Mouse (Mus musculus): ENCODE results near the gene Pepd.
A peak's percentile ranks its signal among the peaks of the same experiment; 100 is the strongest.

Pepd gene

DNA sequence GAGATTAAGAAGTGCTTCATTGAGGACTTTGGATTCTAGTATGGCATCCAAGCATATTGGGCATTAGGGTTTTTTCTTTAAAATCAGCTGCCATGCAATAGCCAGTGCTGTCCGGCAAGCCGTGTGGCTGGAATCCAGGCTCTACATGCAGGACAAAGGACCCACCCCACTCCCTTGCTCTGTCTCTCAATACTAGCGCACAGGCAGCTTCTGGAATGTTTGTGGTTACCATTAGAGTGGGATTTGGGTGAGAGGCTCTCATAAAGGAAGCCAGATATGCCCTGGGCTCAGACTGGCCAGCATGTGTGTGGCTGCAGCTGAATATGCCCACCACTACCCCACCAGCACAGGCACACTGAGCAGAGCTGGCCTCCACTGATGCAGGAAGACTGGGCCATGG is 117.5 kb downstream of the Pepd start:
- DNase-seq, result no peak

DNA sequence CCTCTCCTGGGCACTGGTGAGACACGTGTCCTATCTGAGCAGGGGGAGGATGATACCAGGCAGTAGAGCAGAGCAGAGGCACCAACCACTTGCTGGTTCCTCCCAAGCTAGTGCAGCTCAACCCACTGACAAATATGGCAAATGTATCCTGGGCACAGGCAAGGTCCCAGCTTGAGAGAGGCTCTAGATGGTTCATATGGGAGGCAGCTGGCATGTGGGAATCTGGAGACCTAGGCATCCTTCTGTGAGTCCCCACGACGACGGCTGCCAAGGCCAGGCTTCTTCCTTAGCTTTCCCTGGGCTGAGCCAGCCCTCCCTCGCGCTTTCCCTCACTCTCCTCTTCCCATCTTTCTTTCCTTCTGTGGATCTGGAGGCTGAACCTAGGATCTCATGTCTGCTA is 118.4 kb downstream of the Pepd start:
- no peak for DNase-seq

DNA sequence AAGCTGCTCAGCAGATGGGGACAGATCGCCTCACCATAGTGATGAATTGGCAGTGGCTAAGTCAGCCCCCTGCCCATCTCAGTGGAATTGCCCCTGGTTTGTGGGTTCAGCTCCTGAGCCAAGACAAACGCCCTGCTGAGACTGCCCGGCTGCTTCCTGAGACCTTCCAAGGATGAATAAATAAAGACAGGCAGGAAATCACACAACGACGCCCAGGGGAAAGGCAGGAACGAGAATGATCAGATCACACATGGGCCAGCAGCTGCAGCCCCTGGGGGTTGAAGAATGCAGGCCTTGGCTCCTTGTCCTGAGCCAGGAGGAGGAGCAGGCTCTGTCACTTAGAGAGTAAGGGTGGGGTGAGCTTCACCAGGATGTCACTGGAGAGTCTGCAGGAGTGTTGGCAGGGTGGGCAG is 123.0 kb downstream of the Pepd start:
- DNase-seq, result peak; percentile 27 to 45

DNA sequence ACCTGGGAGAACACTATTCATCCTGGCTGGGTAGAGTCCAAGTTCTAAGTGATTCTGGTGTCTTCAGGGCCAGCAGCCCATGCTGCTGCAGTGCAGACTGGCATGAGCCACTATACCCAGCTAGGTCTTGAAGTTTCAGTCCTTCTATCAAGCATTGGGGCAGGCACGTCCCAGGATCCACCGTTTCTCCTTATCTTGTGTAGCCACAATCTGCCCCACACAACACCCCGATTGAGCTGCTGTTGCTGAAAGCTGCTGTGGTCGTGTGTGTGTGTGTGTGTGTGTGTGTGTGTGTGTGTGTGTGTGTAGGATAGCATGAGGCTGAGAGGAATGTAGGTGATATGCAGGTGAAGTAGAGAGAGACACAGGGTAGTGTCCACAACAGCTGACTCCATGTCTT is 123.4 kb downstream of the Pepd start:
- DNase-seq, result no peak

DNA sequence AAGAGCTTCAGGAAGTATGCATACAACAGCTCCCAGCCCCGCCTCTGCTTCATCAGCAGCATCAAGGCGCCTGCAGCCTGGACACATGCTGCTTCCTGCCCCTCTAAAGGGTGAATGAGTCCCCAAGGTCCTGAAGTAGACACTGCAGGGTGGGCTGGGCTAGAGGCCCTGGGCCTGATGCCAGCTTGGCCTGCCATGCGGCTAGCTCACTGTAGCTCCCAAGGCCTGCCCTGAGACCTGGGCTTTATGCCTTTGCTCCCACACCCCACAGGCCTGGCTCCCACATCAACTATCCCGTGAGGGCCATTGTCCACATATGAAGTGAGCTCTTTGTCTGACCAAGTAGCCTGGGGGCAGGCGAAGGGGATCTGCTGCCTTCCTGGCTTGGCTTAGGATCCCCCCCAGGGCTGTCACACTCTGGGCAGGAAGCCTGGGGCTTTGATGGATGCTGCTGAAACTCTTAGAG is 124.1 kb downstream of the Pepd start:
- no peak for DNase-seq

DNA sequence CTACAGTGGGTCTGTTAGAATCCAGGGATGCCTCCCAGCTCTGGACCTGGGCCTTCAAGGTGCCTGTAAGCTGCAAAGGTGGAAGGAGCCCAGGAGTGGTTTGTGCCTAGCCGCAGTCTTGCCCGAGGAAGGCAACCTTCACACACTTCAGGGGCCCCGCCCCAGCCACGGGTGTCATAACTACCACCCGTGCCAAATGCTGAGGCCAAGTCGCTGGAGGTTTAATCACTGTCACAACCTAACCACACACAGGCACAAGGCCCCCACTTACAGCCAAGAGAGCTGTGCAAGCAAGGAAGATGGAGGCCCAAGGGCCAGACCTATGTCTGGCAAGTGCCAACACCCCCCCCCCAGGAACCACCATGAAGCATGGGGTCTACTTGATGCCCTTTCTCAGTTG is 125.2 kb downstream of the Pepd start:
- no peak for DNase-seq

DNA sequence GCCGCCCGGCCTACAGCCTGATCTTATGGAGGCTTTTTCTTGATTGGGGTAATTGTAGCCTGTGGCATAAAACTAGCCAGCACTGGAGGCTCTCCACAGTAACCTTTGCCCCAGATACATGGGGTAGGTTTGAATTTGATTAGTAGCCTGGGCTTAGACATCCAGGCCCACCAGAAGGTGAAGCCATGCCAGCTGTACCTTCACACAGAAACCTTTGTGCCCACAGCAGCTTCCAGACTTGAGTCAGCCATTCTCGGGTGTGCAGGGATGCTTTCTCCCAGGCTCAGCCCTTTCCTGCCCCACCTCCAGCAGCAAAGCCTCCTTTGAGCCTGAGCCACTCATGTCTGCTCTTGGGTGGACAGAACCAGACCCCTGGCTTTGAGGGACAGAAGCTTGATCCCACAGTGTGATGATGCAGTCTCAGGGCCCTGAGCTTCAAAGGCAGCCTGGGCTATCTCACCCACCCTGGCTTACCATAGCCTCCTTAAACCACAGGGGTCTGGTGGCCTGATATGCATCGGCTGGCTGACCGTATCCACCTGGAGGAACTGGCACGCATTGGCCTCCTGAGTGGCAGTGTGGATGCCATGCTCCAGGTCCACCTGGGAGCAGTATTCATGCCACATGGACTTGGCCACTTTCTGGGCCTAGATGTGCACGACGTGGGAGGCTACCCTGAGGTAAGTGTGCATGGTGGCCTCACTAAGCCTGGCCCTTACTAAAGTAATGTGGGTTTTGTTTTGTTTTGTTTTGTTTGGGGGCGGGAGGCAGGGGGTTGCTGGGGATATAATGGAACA is 128.2 kb downstream of the Pepd start:
- DNase-seq, result peak in 1 of 2 experiments; percentile 38

DNA sequence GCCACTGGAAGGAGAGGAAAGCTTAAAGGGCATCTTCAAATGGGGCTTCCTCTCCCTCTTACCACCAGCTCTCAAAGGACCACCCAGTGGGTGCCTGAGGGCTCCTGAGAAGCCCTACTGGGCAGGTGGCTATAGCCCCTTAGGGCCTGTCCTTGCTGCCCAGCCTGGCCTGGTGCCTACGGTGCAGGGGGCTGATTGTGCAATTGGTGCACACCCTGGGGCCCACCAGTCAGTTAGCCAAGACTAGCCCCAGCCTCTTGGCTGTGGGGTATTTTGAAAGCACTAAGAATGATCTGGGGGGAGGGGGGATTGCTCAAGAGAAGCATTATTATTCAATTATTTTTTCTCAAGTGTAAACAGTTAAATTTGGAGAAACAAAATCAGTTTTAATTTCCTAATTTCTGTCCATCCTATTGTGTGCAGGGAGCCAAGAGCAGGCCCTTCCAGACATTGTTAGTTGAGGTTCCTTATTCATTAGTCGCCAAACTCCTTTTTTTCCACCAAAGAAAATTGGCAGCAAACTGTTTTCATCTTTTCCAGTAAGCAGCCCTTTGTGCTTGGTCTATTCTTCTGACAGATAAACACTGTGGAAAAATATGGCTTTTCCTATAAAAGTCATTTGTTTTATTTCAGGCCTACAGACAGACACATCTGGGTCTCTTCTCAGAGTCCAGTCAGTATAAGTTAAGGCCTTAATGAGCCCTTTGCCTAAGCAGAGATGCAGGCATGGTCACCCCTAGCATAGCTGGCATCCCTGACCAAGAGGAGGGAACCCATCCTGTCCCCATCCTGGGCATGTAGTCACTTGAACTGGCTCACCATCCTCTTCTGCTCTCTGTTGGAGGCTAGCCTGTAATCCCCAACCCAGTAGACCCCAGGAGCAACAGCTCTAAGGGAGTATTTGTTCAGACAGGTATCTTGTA is 129.4 kb downstream of the Pepd start:
- DNase-seq, result no peak

DNA sequence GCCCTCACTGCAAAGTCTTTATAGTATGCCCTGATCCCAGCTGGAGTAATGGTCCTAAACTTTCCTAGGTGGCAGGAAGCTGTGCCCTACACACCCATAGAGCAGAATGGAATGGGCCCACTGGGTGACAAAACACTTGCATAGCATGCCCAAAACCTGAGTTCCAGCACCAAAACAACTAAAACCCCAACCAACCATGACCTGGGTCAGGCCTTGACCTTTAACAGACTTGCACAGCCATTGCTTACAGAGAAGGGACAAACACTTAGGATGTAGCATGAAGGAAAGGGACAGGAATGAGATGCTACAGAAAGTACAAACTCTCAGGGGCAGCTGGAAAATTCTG is 130.0 kb downstream of the Pepd start:
- no peak for DNase-seq

DNA sequence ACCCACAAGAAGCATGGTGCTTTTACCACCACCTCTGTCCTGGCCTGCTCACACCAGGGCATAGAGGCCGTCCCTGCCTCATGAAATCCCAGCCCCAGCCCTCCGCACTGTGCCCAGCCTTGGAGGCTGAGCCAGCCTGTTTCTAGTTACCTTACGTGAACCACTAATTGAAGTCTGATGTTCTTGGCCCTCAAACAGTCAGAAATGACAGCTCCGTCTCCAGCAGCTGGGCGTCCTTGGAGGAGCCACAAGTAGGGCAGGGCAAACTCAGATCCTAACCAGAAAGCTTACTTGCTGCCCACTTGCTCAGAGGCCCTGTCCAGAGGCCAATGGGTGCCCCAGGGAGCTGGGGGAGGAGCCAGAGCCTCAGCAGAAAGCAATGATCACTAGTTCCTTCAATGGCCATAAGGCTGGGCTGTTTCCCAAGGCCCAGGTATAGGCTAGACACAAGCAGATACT is 130.6 kb downstream of the Pepd start:
- DNase-seq, result peak in 1 of 2 experiments; percentile 40

DNA sequence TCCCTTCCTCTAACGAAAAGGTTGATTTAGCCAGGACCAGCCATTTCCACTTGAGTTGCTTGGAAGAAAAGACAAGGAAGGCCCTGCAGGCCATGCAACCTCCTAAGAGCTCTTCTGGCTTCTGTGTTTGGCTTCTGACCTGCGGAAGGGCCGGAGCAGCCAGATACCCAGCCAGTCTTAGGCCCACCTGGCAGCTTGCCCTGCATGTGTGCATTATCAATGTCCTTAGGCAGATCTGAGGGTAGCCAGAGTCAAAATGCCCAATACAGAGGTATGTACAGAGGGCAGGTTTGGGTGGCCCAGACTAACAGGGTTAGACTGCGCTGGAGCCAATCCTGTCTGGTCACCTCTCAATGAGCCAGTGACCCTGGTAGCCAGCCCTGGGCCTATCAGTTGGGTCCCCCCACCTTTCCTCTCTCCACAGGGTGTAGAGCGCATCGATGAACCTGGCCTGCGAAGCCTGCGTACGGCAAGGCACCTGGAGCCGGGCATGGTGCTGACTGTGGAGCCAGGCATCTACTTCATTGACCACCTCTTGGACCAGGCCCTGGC is 131.2 kb downstream of the Pepd start:
- no peak for DNase-seq

DNA sequence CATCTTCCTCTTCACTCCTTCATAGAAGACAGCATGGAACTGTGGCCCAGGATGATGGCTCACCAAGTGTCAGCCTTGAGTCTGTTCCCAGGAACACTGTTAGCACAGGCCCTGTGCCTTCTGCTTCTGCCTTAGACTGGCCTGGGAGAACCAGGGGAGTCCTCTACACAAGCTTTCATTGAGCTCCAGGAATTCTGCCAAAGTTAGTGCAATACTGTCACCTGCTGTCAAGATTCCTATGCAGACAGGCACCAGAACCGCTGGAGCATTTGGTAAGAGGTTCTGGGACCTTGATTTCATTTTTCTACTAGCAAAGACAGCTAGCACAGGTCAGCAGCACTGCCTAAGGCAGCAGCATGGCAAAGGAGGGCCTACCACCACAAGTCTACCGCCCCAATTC is 132.5 kb downstream of the Pepd start:
- DNase-seq, result no peak

DNA sequence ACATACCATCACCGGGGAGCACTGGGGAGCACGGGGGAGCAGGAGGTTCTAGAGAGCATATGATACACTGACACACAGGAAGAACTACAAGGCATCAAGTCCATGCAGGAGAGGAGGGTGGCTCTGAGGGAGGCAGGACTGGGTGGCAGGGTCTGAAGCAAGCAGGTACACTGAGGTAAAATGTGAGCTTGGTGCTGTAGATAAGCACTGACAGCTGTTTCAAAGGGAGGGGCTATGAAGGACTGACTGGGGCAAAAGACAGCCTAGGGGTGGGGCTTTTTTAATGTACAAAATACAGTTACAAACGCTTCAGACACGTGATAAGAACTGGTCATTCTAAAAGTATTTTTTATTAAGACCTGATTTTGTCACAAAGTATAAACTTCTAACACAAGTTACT is 133.9 kb downstream of the Pepd start:
- DNase-seq, result no peak

DNA sequence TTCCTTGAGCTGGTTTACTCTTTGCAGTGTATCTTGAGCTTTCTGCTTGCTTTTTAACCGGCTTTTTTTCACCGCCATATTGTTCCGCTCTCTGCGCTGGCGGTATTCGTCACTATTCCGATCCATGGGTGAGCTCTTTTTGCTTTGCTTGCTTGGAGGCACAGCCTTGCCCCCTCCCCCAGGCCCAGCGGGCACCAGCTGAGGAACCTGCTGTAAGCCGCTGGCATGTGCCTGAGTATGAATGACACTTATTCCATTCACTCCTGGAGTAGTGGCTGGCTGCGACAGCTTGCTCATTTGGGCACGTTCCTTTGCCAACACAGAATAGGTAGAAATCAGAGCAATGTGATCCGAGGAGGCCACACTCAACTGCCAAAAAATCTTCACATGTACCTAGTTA is 138.4 kb downstream of the Pepd start:
- DNase-seq, result no peak

DNA sequence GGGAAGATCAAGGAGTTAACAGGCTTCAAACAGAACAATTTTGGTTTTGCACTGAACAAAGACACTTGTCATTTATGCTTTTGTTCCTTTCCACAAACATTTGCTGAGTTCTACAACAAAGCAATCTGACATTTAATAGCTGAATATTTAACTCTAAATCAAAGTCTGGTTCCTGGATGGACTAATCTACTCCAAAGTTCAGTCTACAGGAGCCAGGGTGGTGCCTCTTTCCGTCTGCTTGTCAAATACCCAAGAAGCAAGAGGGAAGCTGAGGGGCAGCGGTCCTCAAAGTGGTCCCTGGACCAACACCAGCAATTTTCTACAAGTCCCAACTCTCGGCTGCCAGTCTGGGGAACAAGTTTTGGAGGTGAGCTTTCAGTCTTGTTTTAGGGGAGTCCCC is 141.0 kb downstream of the Pepd start:
- no peak for DNase-seq

DNA sequence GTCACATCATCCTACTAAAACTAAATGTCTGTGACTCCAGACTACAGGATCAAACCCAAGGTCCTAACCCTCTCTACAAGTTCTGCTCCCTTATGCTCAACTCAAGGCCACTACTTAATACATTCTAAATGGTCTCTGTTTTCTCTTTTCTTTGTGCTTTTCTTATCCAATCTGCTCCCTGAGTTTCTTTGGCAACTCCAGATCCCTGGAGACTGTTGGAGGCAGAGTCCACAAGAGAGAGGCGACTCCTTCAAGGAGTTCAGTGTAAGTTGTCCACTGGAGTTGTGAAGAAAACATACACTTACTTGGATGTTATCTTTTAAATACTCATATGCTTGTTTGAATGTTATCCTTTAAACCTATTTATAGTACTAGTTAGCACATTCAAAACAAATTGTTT is 142.1 kb downstream of the Pepd start:
- DNase-seq, result no peak

DNA sequence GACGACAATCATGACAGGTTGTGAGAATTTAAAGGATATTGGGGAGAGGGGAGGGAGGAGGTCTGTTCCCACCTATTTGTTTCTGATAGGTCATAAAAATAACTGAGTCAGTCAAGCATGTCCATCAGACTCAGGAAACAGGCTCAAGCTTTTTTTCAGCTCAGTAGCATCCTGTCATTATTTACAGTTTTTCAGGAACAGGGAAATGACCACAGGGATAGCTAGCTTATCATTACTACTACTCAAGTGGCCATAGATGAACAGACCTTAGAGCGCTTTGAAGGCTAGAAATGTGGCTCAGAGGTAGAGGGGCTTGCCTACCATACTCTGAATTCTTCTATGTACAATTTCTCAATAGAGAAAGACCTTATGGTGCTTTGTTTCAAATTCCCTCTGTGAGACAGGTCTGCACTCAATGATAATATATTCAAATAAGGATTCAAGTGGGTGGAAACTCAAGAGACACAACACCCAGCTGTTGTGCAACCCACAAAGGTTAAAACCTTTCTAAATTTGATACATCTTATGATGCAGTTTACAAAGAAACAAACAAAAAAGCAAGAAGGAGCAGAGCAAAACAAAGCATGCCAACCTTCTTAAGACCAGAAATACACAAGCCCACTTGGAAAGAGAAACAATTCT is 142.9 kb downstream of the Pepd start:
- DNase-seq, result no peak

DNA sequence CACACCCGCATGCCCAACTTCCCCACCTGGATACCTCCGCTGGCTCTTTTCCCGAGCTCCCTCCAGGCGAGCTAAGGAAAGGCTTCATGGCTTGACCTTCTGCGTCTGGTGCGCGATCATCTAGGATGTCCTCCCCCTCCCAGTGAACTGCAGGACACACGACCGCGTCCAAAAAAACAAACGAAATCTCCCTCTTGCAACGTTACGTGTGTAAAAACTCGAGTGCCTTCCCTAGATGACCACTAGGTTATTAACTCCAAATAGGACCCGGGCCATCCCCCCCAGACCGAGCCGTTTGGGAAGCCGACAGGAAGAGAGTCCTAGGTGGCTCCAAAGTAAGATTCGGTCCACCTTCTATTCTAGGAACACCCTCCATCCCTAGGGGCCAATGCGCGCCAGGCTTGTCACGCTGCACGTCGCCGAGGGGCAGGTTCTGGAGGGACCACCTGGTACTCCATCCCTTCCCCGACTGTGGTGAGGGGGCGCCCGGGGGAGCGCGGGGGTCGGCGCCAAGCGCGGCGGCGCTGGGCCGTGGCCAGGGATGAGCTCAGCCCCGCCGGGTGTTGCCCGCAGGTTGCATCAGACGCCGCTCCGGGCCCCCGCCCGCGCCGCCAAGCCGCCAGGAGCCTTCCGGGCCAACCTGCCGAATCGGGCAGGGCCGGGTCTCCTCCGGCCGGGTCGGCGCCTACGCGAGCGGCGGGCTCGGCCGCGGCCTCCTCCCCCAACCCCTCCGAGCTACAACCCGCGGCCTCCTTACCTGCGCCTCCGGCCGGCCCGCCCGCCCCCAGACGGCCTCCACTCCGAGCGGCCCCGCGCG is 143.6 kb downstream of the Pepd start:
- no peak for DNase-seq

DNA sequence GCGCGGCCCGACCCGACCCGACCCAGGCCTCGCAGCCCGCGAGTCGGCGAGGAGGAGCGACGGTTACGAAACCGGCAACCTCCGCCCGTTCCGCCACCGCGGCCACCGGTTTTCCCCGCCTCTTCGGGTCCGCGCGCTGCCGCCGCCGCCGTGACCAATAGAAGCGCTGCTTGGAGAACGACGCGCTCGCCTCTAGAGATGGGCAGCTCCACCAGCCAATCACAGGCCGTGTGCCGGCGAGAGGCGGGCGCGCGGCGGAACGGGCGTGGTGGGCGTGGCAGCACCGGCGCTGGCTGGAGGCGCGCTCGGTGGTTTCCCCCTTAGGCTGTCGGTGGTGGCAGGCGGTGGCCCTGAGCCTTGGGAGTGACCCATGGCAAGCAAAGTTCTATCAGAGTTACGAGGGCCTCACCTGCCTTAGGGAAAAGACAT is 144.3 kb downstream of the Pepd start, which contains the start of gene Cebpg:
Gene Cebpg (minus strand): TSS at position 138 of the 429 bp plus-strand sequence.
- DNase-seq, result peak; percentile 96 to 98

DNA sequence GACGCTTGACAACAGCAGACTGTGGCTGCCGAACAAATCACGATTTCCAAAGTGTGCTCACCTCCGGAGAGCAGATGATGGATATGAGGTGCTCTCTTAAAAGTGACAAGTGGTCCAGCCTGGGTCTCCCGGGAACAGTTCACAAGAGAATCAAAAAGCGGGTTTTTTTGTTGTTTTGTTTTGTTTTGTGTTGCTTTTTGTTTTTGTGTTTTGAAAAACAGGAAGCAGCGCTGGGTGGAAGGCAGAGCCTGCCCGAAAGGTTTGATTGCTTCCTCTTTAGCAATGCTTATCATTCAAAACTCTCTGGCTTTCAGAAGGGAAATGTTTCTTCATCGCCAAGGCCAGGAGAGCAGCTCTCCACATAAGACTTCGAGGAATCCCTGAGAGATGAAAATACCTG is 144.8 kb downstream of the Pepd start:
- DNase-seq, result no peak

DNA sequence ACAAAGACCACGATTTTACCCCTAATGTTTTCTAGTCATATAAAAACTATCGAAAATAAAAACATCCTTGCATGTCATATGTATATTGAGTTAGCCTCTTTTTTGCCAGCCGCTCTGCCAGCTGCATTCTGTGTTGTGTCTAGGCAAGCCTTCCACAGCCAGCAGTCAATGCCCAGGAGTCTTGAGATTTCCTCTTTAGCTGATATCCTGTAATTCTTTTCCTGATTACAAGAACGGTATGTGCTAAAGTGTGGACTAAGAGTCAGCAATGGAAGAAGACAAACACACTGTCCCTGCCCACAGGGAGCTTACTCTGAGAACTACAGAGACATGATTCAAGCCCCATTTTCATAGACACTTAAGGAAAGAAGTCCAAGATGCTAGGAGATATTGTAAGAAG is 145.4 kb downstream of the Pepd start:
- DNase-seq, result no peak

DNA sequence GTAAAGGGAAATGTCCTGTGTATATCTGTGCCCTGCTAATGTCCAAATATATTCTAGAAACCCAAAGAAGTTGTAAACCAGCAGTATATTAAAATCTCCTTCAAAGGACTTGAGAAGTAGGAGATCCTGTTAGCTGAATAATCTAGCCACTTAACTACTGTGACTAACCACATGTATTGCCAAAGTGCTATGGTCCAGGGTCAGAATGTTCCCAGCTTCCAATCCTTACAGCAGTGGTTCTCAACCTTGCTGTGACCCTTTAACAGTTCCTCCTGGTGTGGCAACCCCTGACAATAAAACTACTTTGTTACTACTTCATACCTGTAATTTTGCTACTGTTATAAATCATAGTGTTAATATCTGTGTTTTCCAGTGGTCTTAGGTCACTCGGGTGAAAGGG is 146.2 kb downstream of the Pepd start:
- no peak for DNase-seq

Measured in kidney, adult 8-10 months (tissue).